Mouse (Mus musculus): ENCODE results near the gene Pih1d1. TPM values are rescaled to one million over a fixed set of nuclear protein-coding genes. Genes with fewer than 3 reads are reported as not detected.

Gene Pih1d1
- total and polyA plus RNA-seq, 3 experiments = 37.4 to 69.3 (median 50.3) TPM

- no peak overlapping the region for H3K27ac ChIP-seq (ENCODE audit: insufficient read depth, low read depth)
- no peak overlapping the region for H3K4me3 ChIP-seq (replicated peaks in 1 of 3; ENCODE audit: low read depth in 2 of 3, low read length in 2 of 3, poor library complexity in 1 of 3)
- in situ Hi-C loops (cut with MboI; ENCODE audit: low pct_ligation_motif_present, low pct_unique_long_range_greater_than_20kb, low sequenced_read_pairs) = loop anchor here (10.0 kb wide), 1 partner anchor 137 kb away; no protein-coding TSS in a partner anchor
- no peak overlapping the region for H3K4me2 ChIP-seq (ENCODE audit: insufficient read depth, low read depth, poor library complexity, severe bottlenecking)
- H3K9me3 ChIP-seq (replicated peaks; ENCODE audit: low read length) = peaks cover 35% of the 10 kb centered on the region
- DNase-seq (ENCODE audit: extremely low read depth) = no peak
- TF ChIP-seq GABPA (IDR thresholded peaks at IDR 0.05; ENCODE audit: insufficient replicate concordance, low read depth, low read length) (no peak), CHD2 (IDR thresholded peaks at IDR 0.05; ENCODE audit: low read length) (no peak), TBP (conservative IDR thresholded peaks at IDR 0.05; ENCODE audit: low read depth, low read length) (no peak), USF2 (conservative IDR thresholded peaks at IDR 0.05; ENCODE audit: low read depth, low read length) (no peak), ZMIZ1 (IDR thresholded peaks at IDR 0.05; ENCODE audit: low read depth, low read length) (no peak), MAFK (IDR thresholded peaks at IDR 0.05; ENCODE audit: insufficient replicate concordance, low read length) (no peak), UBTF (IDR thresholded peaks at IDR 0.05; ENCODE audit: low read depth, low read length) (no peak), SMC3 (IDR thresholded peaks at IDR 0.05; ENCODE audit: low read depth, low read length) (no peak), KAT2A (IDR thresholded peaks at IDR 0.05; ENCODE audit: insufficient replicate concordance, low read length) (no peak), E2F4 (IDR thresholded peaks at IDR 0.05; ENCODE audit: insufficient replicate concordance, low read depth, low read length) (no peak), CHD1 (IDR thresholded peaks at IDR 0.05; ENCODE audit: low read depth, low read length) (no peak), NRF1 (IDR thresholded peaks at IDR 0.05; ENCODE audit: low read depth, low read length) (no peak), USF1 (IDR thresholded peaks at IDR 0.05; ENCODE audit: low read depth, low read length) (no peak), RAD21 (IDR thresholded peaks at IDR 0.05; ENCODE audit: low read depth, low read length) (no peak), RCOR1 (conservative IDR thresholded peaks at IDR 0.05; ENCODE audit: low read depth, low read length) (no peak), SIN3A (IDR thresholded peaks at IDR 0.05; ENCODE audit: low read length) (no peak), MXI1 (IDR thresholded peaks at IDR 0.05; ENCODE audit: low read depth, low read length) (no peak)
- H3K36me3 ChIP-seq (replicated peaks in 1 of 2; ENCODE audit: control insufficient read depth in 1 of 2, insufficient read depth in 1 of 2, low read length in 1 of 2) = no peaks in the 10 kb centered on the region
- H3K9ac ChIP-seq (ENCODE audit: insufficient read depth, low read depth) = no peak overlapping the region
- no peaks in the 10 kb centered on the region for H3K4me1 ChIP-seq (ENCODE audit: control insufficient read depth in 1 of 2, insufficient read depth in 2 of 2)
- H3K27me3 ChIP-seq (replicated peaks) = peaks cover 66% of the 10 kb centered on the region
- no peaks in the 10 kb centered on the region for H3K79me2 ChIP-seq (replicated peaks; ENCODE audit: control insufficient read depth, extremely low read depth, insufficient read depth, poor library complexity, severe bottlenecking)
- dilution Hi-C loops (cut with MboI; ENCODE audit: extremely low pct_ligation_motif_present, extremely low pct_unique_long_range_greater_than_20kb, low sequenced_read_pairs) = no loop called here
Measured at GRCm38 (mm10) chr7:45167761-45168445, 13.8 kb downstream of the Pih1d1 start.

- dilution Hi-C loops (cut with MboI; ENCODE audit: extremely low pct_ligation_motif_present, extremely low pct_unique_long_range_greater_than_20kb, low sequenced_read_pairs) = no loop called here
- in situ Hi-C loops (cut with MboI; ENCODE audit: low pct_ligation_motif_present, low pct_unique_long_range_greater_than_20kb, low sequenced_read_pairs) = loop anchor here (10.0 kb wide), 1 partner anchor 136 kb away; no protein-coding TSS in a partner anchor
- Histone ChIP-seq H3K27me3 (replicated peaks) (peaks cover 61% of the 10 kb centered on the region), H3K4me1 (ENCODE audit: control insufficient read depth in 1 of 2, insufficient read depth in 2 of 2) (no peaks in the 10 kb centered on the region), H3K9me3 (replicated peaks; ENCODE audit: low read length) (peaks cover 36% of the 10 kb centered on the region), H3K4me3 (replicated peaks in 1 of 3; ENCODE audit: low read depth in 2 of 3, low read length in 2 of 3, poor library complexity in 1 of 3) (no peak overlapping the region), H3K79me2 (replicated peaks; ENCODE audit: control insufficient read depth, extremely low read depth, insufficient read depth, poor library complexity, severe bottlenecking) (no peaks in the 10 kb centered on the region), H3K36me3 (replicated peaks in 1 of 2; ENCODE audit: control insufficient read depth in 1 of 2, insufficient read depth in 1 of 2, low read length in 1 of 2) (no peaks in the 10 kb centered on the region), H3K27ac (ENCODE audit: insufficient read depth, low read depth) (no peak overlapping the region), H3K9ac (ENCODE audit: insufficient read depth, low read depth) (no peak overlapping the region), H3K4me2 (ENCODE audit: insufficient read depth, low read depth, poor library complexity, severe bottlenecking) (no peak overlapping the region)
- DNase-seq (ENCODE audit: extremely low read depth) = no peak
- TF ChIP-seq IRF4 (IDR thresholded peaks at IDR 0.05; ENCODE audit: low read depth, low read length) = no peak
- no peak for TF ChIP-seq ZC3H11A (IDR thresholded peaks at IDR 0.05; ENCODE audit: low read depth, low read length)
- TF ChIP-seq NELFE (IDR thresholded peaks at IDR 0.05; ENCODE audit: low read depth, low read length) = no peak
- TF ChIP-seq CHD1 (IDR thresholded peaks at IDR 0.05; ENCODE audit: low read depth, low read length) = no peak
- TF ChIP-seq ETS1 (conservative IDR thresholded peaks at IDR 0.05; ENCODE audit: low read depth, low read length) = no peak
- no peak for TF ChIP-seq EP300 (IDR thresholded peaks at IDR 0.05; ENCODE audit: low read length)
- no peak for TF ChIP-seq KAT2A (IDR thresholded peaks at IDR 0.05; ENCODE audit: insufficient replicate concordance, low read length)
- TF ChIP-seq RAD21 (IDR thresholded peaks at IDR 0.05; ENCODE audit: low read depth, low read length) = no peak
- TF ChIP-seq MAX (IDR thresholded peaks at IDR 0.05; ENCODE audit: low read length) = no peak
- no peak for TF ChIP-seq USF1 (IDR thresholded peaks at IDR 0.05; ENCODE audit: low read depth, low read length)
- no peak for TF ChIP-seq MAZ (IDR thresholded peaks at IDR 0.05; ENCODE audit: low read depth, low read length)
- no peak for TF ChIP-seq MEF2A (IDR thresholded peaks at IDR 0.05; ENCODE audit: borderline replicate concordance, low read depth, low read length)
Measured at GRCm38 (mm10) chr7:45168656-45169055, 14.6 kb downstream of the Pih1d1 start.
